Mouse (Mus musculus) gastrocnemius, postnatal 25 days (tissue): ENCODE data around the gene Alms1. TPM values are rescaled to one million over a fixed set of nuclear protein-coding genes. Genes with fewer than 3 reads are reported as not detected.

Experiments used
- microRNA-seq, 2 experiments: library from miRNA; unstranded; fragments of <30 nt; microRNA quantifications; one replicate each; pipeline ENCODE4 v1.2.0; 2021; ENCODE audit warnings: borderline replicate concordance in 2 of 2
- total RNA-seq, 2 experiments: library from RNA; stranded (reverse); gene quantifications; 1 replicate in 1 of 2; 2 replicates in 1 of 2; pipeline ENCODE4 v1.2.3; 2021

Gene Alms1
- total RNA-seq, 2 experiments from 2014 or later: 0.54 to 0.70 TPM

Small RNA genes within 50 kb of the gene (microRNA-seq; reads per million reads assigned to microRNA genes)
- gene Gm27317: 0 reads per million in 2 experiments

Other genes with a start within 250 kb of the Alms1 start
- 10 to 100 TPM; 22.7 to 26.5 TPM for gene Rab11fip5, start 212.9 kb upstream of the Alms1 start, total RNA-seq
- gene Noto, start 163.6 kb upstream of the Alms1 start, total RNA-seq: not detected
- 1 to 10 TPM; 5.8 to 6.1 TPM for gene Smyd5, start 155.5 kb upstream of the Alms1 start, total RNA-seq
- 100 to 1,000 TPM; 108 to 109 TPM for gene Cct7, start 136.0 kb upstream of the Alms1 start, total RNA-seq
- gene Pradc1, start 135.6 kb upstream of the Alms1 start, total RNA-seq: 10 to 100 TPM; 12.4 to 14.6 TPM
- not detected for gene Fbxo41, start 84.5 kb upstream of the Alms1 start, total RNA-seq
- not detected for gene Egr4, start 73.9 kb upstream of the Alms1 start, total RNA-seq
- under 1 TPM in 1 of 2 experiments, not detected in 1; 0.16 TPM for gene Nat8f7, start 125.7 kb downstream of the Alms1 start, total RNA-seq
- gene Nat8f3, start 178.2 kb downstream of the Alms1 start, total RNA-seq: under 1 TPM in 1 of 2 experiments, not detected in 1; 0.46 TPM
- gene Nat8f6, start 233.4 kb downstream of the Alms1 start, total RNA-seq: under 1 TPM in 1 of 2 experiments, not detected in 1; 0.46 TPM
- gene Nat8f5, start 233.4 kb downstream of the Alms1 start, total RNA-seq: not detected
- gene Nat8, start 244.6 kb downstream of the Alms1 start, total RNA-seq: not detected